ENCODE assay signal across 19 mouse cellular contexts in the genomic region with DNA sequence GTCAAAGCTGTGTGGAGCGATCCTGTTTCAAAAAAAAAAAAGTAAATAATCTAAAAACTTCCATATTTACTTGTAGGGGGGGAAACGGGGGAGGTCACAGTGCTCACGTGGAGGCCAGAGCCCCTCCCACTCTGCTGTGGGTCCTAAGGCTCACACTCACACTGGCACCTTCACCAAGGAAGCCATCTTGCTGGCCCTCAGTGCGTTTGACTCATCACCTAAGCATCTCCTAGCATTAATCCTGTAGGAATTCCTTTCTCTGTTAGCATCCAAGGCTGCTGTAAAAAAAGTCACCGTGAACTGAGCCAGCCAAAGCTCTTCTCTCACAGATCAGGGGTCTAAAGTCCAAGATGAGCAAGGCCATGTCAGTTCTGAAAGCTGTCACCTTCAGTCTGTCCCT. TPM values are rescaled to one million over a fixed set of nuclear protein-coding genes. Genes with fewer than 3 reads are reported as not detected.
DNase-seq lines count a peak whose midpoint lies in the region; ATAC-seq lines count a peak whose summit lies in the region.
"Had no signal": no experiment of that assay in that cellular context is flagged by ENCODE, and none has a peak within 500 bp of the region (broad histone marks: within the 10 kb centered on the region; RNA-seq: fewer than 3 reads in every experiment).

No protein-coding gene starts in this region.

- H3K9ac ChIP-seq in liver, embryonic 11.5 days (ENCODE audit: low read depth, low read length), result peak overlapping the region; percentile 58
- peak overlapping the region; percentile 76 for H3K9ac ChIP-seq in liver, embryonic 12.5 days
- H3K9ac ChIP-seq in intestine, embryonic 16.5 days (ENCODE audit: low read depth, low read length), result no peak overlapping the region
- H3K9ac ChIP-seq in heart, embryonic 11.5 days (ENCODE audit: low read depth, low read length), result no peak overlapping the region
- H3K9ac ChIP-seq: embryonic facial prominence, embryonic 15.5 days; forebrain, embryonic 13.5 days; hindbrain, embryonic 14.5 days had no signal

- ATAC-seq in liver, embryonic 11.5 days (replicated peaks; ENCODE audit: low FRiP score), result no peak
- ATAC-seq in liver, embryonic 12.5 days, result no peak; the same call in 1 of the 2 replicates
- no peak for ATAC-seq in intestine, embryonic 16.5 days
- ATAC-seq in heart, embryonic 11.5 days (replicated peaks; ENCODE audit: insufficient number of reproducible peaks, low FRiP score, low TSS enrichment), result no peak
- ATAC-seq: forebrain, embryonic 13.5 days had no signal

- WGBS in liver, embryonic 11.5 days, result 72% methylated on average over 5 of the region's 5 CpGs
- 57% methylated on average over 5 of the region's 5 CpGs for WGBS in liver, embryonic 12.5 days (ENCODE audit: insufficient replicate concordance)
- 74% methylated on average over 5 of the region's 5 CpGs for WGBS in intestine, embryonic 16.5 days
- 71% methylated on average over 5 of the region's 5 CpGs for WGBS in heart, embryonic 11.5 days (ENCODE audit: insufficient replicate concordance)

- peak overlapping the region; percentile 35; the same call in 1 of the 2 replicates for H3K4me3 ChIP-seq in liver, embryonic 11.5 days (ENCODE audit: low read depth, low read length)
- H3K4me3 ChIP-seq in liver, embryonic 12.5 days, result peak overlapping the region; percentile 50
- H3K4me3 ChIP-seq in intestine, embryonic 16.5 days (ENCODE audit: low read length), result no peak overlapping the region
- H3K4me3 ChIP-seq in heart, embryonic 11.5 days (ENCODE audit: low read depth, low read length), result no peak overlapping the region
- H3K4me3 ChIP-seq: embryonic facial prominence, embryonic 15.5 days; forebrain, embryonic 13.5 days; midbrain, embryonic 10.5 days had no signal

- H3K27ac ChIP-seq in liver, embryonic 11.5 days (ENCODE audit: low read depth, low read length), result peak overlapping the region; percentile 69
- peak overlapping the region; percentile 89 for H3K27ac ChIP-seq in liver, embryonic 12.5 days
- no peak overlapping the region for H3K27ac ChIP-seq in intestine, embryonic 16.5 days (ENCODE audit: low read length)
- no peak overlapping the region for H3K27ac ChIP-seq in heart, embryonic 11.5 days (ENCODE audit: low read depth, low read length)
- H3K27ac ChIP-seq: embryonic facial prominence, embryonic 15.5 days; forebrain, embryonic 13.5 days; hindbrain, embryonic 14.5 days; macrophage; midbrain, embryonic 10.5 days had no signal

- peak overlapping the region; percentile 65 for H3K4me2 ChIP-seq in liver, embryonic 11.5 days
- peak overlapping the region; percentile 69 for H3K4me2 ChIP-seq in liver, embryonic 12.5 days
- H3K4me2 ChIP-seq in intestine, embryonic 16.5 days (ENCODE audit: low read depth, low read length), result no peak overlapping the region
- no peak overlapping the region for H3K4me2 ChIP-seq in heart, embryonic 11.5 days
- H3K4me2 ChIP-seq: embryonic facial prominence, embryonic 15.5 days; forebrain, embryonic 13.5 days; hindbrain, embryonic 14.5 days had no signal

- DNase-seq in liver, embryonic 11.5 days (ENCODE audit: low spot score), result no peak
- no peak for DNase-seq in liver
- DNase-seq in NIH3T3 (ENCODE audit: low read depth), result peak; percentile 83
- peak; percentile 32 for DNase-seq in yolk sac, embryonic 10.5 days (ENCODE audit: low spot score)
- no peak for DNase-seq in frontal cortex, postnatal 10 days (ENCODE audit: low spot score in 2 of 2)
- DNase-seq: adrenal gland, postnatal 25 days; cerebellum, adult 2 months; cerebellum, postnatal 36 days; heart, postnatal 10 days; kidney, postnatal 36 days; thymus, postnatal 36 days had no signal

- no peaks in the 10 kb centered on the region for H3K9me3 ChIP-seq in liver, embryonic 11.5 days (ENCODE audit: control insufficient read depth, low read length)
- no peaks in the 10 kb centered on the region for H3K9me3 ChIP-seq in liver, embryonic 12.5 days (replicated peaks)
- H3K9me3 ChIP-seq in intestine, embryonic 16.5 days (ENCODE audit: control insufficient read depth, low read length), result no peaks in the 10 kb centered on the region
- no peaks in the 10 kb centered on the region for H3K9me3 ChIP-seq in heart, embryonic 11.5 days (replicated peaks; ENCODE audit: control insufficient read depth, low read length)
- H3K9me3 ChIP-seq: embryonic facial prominence, embryonic 15.5 days; forebrain, embryonic 13.5 days; midbrain, embryonic 10.5 days had no signal

- peaks cover 9% of the 10 kb centered on the region for H3K36me3 ChIP-seq in liver, embryonic 11.5 days (ENCODE audit: control insufficient read depth, insufficient read depth, low read length)
- H3K36me3 ChIP-seq in liver, embryonic 12.5 days, result peaks cover 36% of the 10 kb centered on the region
- 0 out of 2 replicates have a peak, but pooled peaks cover 12% of the 10 kb centered on the region for H3K36me3 ChIP-seq in intestine, embryonic 16.5 days (ENCODE audit: control insufficient read depth, insufficient read depth, low read length)
- H3K36me3 ChIP-seq in heart, embryonic 11.5 days (ENCODE audit: control insufficient read depth, insufficient read depth, low read length), result peaks cover 36% of the 10 kb centered on the region

- H3K27me3 ChIP-seq in liver, embryonic 11.5 days (replicated peaks; ENCODE audit: control insufficient read depth, insufficient read depth, low read length), result 0 out of 2 replicates have a peak, but pooled peaks cover 3% of the 10 kb centered on the region
- peaks cover 27% of the 10 kb centered on the region for H3K27me3 ChIP-seq in liver, embryonic 12.5 days (replicated peaks)
- no peaks in the 10 kb centered on the region; the same call in 1 of the 2 replicates for H3K27me3 ChIP-seq in intestine, embryonic 16.5 days (replicated peaks; ENCODE audit: control insufficient read depth, insufficient read depth, low read length)
- 0 out of 2 replicates have a peak, but pooled peaks cover 6% of the 10 kb centered on the region for H3K27me3 ChIP-seq in heart, embryonic 11.5 days (ENCODE audit: control insufficient read depth, insufficient read depth, low read length)
- H3K27me3 ChIP-seq: embryonic facial prominence, embryonic 15.5 days; forebrain, embryonic 13.5 days had no signal

- H3K4me1 ChIP-seq in liver, embryonic 11.5 days (replicated peaks; ENCODE audit: control insufficient read depth, insufficient read depth, low read length), result peaks cover 48% of the 10 kb centered on the region
- H3K4me1 ChIP-seq in liver, embryonic 12.5 days, result peaks cover 95% of the 10 kb centered on the region
- peaks cover 23% of the 10 kb centered on the region for H3K4me1 ChIP-seq in intestine, embryonic 16.5 days (ENCODE audit: control insufficient read depth, insufficient read depth, low read length)
- H3K4me1 ChIP-seq in heart, embryonic 11.5 days (ENCODE audit: control insufficient read depth, insufficient read depth, low read length), result peaks cover 42% of the 10 kb centered on the region

RNA-seq across cellular contexts. Expression of a gene that starts 15.3 kb away (rescaled TPM):
- polyA plus RNA-seq in liver, embryonic 11.5 days (2014; fragmentation: Nextera tagmentation; extraction: Ambion mirVana), result 1.4 and 1.6 TPM in 2 replicates
- polyA plus RNA-seq in liver, embryonic 12.5 days (2016; fragmentation: Nextera tagmentation; extraction: Ambion mirVana), result 0.29 and 0.36 TPM in 2 replicates
- 0.66 and 1.1 TPM in 2 replicates for polyA plus RNA-seq in intestine, embryonic 16.5 days (2015; fragmentation: Nextera tagmentation; extraction: Ambion mirVana)
- polyA plus RNA-seq in heart, embryonic 11.5 days (2014; fragmentation: Nextera tagmentation; extraction: Ambion mirVana), result 2.9 and 3.7 TPM in 2 replicates

RNA-seq across cellular contexts. Expression of a gene that starts 16.7 kb away (rescaled TPM):
- polyA plus RNA-seq in liver, embryonic 11.5 days (2014; fragmentation: Nextera tagmentation; extraction: Ambion mirVana), result 9.7 and 9.9 TPM in 2 replicates
- 8.9 and 9.2 TPM in 2 replicates for polyA plus RNA-seq in liver, embryonic 12.5 days (2016; fragmentation: Nextera tagmentation; extraction: Ambion mirVana)
- polyA plus RNA-seq in intestine, embryonic 16.5 days (2015; fragmentation: Nextera tagmentation; extraction: Ambion mirVana), result 13.8 and 14.8 TPM in 2 replicates
- polyA plus RNA-seq in heart, embryonic 11.5 days (2014; fragmentation: Nextera tagmentation; extraction: Ambion mirVana), result 6.8 and 7.9 TPM in 2 replicates

RNA-seq across cellular contexts. Expression of a gene that starts 16.9 kb away (rescaled TPM):
- 159 and 171 TPM in 2 replicates for polyA plus RNA-seq in liver, embryonic 11.5 days (2014; fragmentation: Nextera tagmentation; extraction: Ambion mirVana)
- polyA plus RNA-seq in liver, embryonic 12.5 days (2016; fragmentation: Nextera tagmentation; extraction: Ambion mirVana), result 119 and 129 TPM in 2 replicates
- 294 and 314 TPM in 2 replicates for polyA plus RNA-seq in intestine, embryonic 16.5 days (2015; fragmentation: Nextera tagmentation; extraction: Ambion mirVana)
- 134 and 145 TPM in 2 replicates for polyA plus RNA-seq in heart, embryonic 11.5 days (2014; fragmentation: Nextera tagmentation; extraction: Ambion mirVana)

RNA-seq across cellular contexts. Expression of a gene that starts 23.5 kb away (rescaled TPM):
- 3.2 and 3.4 TPM in 2 replicates for polyA plus RNA-seq in liver, embryonic 11.5 days (2014; fragmentation: Nextera tagmentation; extraction: Ambion mirVana)
- polyA plus RNA-seq in liver, embryonic 12.5 days (2016; fragmentation: Nextera tagmentation; extraction: Ambion mirVana), result 2.7 TPM in 2 replicates
- 6.8 and 8.0 TPM in 2 replicates for polyA plus RNA-seq in intestine, embryonic 16.5 days (2015; fragmentation: Nextera tagmentation; extraction: Ambion mirVana)
- 5.7 and 5.9 TPM in 2 replicates for polyA plus RNA-seq in heart, embryonic 11.5 days (2014; fragmentation: Nextera tagmentation; extraction: Ambion mirVana)

RNA-seq across cellular contexts. Expression of a gene that starts 39.4 kb away (rescaled TPM):
- 8.6 and 8.7 TPM in 2 replicates for polyA plus RNA-seq in liver, embryonic 11.5 days (2014; fragmentation: Nextera tagmentation; extraction: Ambion mirVana)
- polyA plus RNA-seq in liver, embryonic 12.5 days (2016; fragmentation: Nextera tagmentation; extraction: Ambion mirVana), result 6.6 and 8.1 TPM in 2 replicates
- 5.3 and 6.5 TPM in 2 replicates for polyA plus RNA-seq in intestine, embryonic 16.5 days (2015; fragmentation: Nextera tagmentation; extraction: Ambion mirVana)
- polyA plus RNA-seq in heart, embryonic 11.5 days (2014; fragmentation: Nextera tagmentation; extraction: Ambion mirVana), result 6.3 and 6.9 TPM in 2 replicates

Comparison
In these comparisons a context has a peak if more than half of its experiments do, and no peak if none do; other contexts are left out.
1. DNase-seq: peak in NIH3T3 (single experiment) and yolk sac, embryonic 10.5 days (single experiment); none in liver, embryonic 11.5 days (single experiment), liver (single experiment) and frontal cortex, postnatal 10 days (0 of 2).
2. H3K27ac ChIP-seq: peak in liver, embryonic 11.5 days (single experiment) and liver, embryonic 12.5 days (single experiment); none in intestine, embryonic 16.5 days (single experiment) and heart, embryonic 11.5 days (single experiment).
3. H3K4me2 ChIP-seq: peak in liver, embryonic 11.5 days (single experiment) and liver, embryonic 12.5 days (single experiment); none in intestine, embryonic 16.5 days (single experiment) and heart, embryonic 11.5 days (single experiment).
4. H3K4me3 ChIP-seq: peak in liver, embryonic 11.5 days (single experiment) and liver, embryonic 12.5 days (single experiment); none in intestine, embryonic 16.5 days (single experiment) and heart, embryonic 11.5 days (single experiment).
5. H3K9ac ChIP-seq: peak in liver, embryonic 11.5 days (single experiment) and liver, embryonic 12.5 days (single experiment); none in intestine, embryonic 16.5 days (single experiment) and heart, embryonic 11.5 days (single experiment).